Mouse (Mus musculus): Measurements from ENCODE around the gene Pnmal2.
A peak's percentile ranks its signal among the peaks of the same experiment; 100 is the strongest.

DNA sequence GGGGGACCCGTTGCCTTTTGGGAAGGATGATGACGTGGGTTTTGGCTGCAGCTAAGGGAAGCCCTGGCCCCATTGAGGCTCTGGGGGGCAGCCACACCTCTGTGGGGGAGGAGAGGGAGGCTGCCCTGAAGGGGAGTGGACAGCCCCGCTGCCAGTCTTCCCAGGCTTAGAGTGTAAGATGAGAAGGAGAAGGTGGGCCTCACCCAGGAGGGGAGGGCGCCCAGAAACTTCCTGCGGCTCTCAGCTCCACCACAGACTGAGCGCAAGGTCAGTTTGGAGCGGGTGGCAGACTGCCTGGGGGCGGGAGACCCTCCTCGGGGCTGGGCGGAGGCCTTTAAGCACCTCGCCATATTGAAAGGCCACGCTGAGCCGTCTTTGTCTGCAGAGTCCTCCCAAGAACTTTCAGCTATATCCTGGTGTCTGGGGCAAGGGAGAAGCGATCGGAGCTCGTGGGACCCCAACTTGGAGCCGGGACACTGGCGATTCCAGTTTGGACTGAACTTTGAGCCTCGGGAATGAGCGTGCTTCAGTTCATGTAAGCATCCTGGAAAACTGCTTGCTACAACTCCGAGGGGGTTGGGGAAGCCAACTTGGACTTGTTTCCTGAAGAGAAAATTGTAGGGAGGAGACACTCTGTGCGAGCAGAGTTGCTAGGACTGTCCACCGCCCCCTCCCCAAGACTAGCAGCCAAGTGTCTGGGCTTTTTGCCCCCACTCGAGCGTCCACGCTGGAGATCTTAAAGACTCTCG, 49.3 kb downstream of the Pnmal2 start:
- TF ChIP-seq CTCF (IDR thresholded peaks at IDR 0.05; ENCODE audit: insufficient read depth, low read length) (no peak), POLR2A (IDR thresholded peaks at IDR 0.05; ENCODE audit: borderline replicate concordance, extremely low read depth, low read depth, low read length) (peak; percentile 48; the same call in 1 of the 2 replicates)

Data from lung, adult 2 months (tissue).